Mouse (Mus musculus) limb, embryonic 14.5 days (tissue): ENCODE results near the gene Pde4b. TPM values are rescaled to one million over a fixed set of nuclear protein-coding genes. Genes with fewer than 3 reads are reported as not detected.
A peak's percentile ranks its signal among the peaks of the same experiment; 100 is the strongest.

ENCODE experiments used
- ATAC-seq: fragments of 200-750 bp; cut with Nextera tagmentation; 2 replicates; pipeline ENCODE4 v1.8.0; 2017; ENCODE audit warnings: low read depth, moderate number of reproducible peaks, moderate TSS enrichment; ENCODE audit not compliant: low FRiP score
- DNase-seq: peaks from one replicate; pipeline ENCODE4 v3.0.0-alpha.2; 2015; ENCODE audit warnings: low spot score
- H3K27ac ChIP-seq: fragments of 300-500 bp; sonication (generic); replicated peaks from 2 replicates; pipeline ENCODE4 v1.5.1; 2014; ENCODE audit warnings: low read depth, mild to moderate bottlenecking, low read length, moderate library complexity, mixed read lengths
- H3K27me3 ChIP-seq: fragments of 300-500 bp; sonication (generic); 2 replicates; pipeline ENCODE4 v1.6.1; 2014; ENCODE audit warnings: low read length, mixed read lengths; ENCODE audit not compliant: control insufficient read depth, insufficient read depth
- H3K36me3 ChIP-seq: fragments of 300-500 bp; sonication (generic); 2 replicates; pipeline ENCODE4 v1.6.1; 2014; ENCODE audit warnings: mild to moderate bottlenecking, low read length, moderate library complexity, mixed read lengths; ENCODE audit not compliant: control insufficient read depth, insufficient read depth
- H3K4me1 ChIP-seq: fragments of 300-500 bp; sonication (generic); 2 replicates; pipeline ENCODE4 v1.6.1; 2014; ENCODE audit warnings: antibody characterized with exemption, low read length, mixed read lengths; ENCODE audit not compliant: control insufficient read depth, insufficient read depth
- H3K4me2 ChIP-seq: fragments of 300-500 bp; sonication (generic); replicated peaks from 2 replicates; pipeline ENCODE4 v1.6.1; 2014; ENCODE audit warnings: low read depth, mild to moderate bottlenecking, low read length, moderate library complexity; ENCODE audit not compliant: severe bottlenecking
- H3K4me3 ChIP-seq: fragments of 300-500 bp; sonication (generic); replicated peaks from 2 replicates; pipeline ENCODE4 v1.5.1; 2014; ENCODE audit warnings: low read length
- H3K9ac ChIP-seq: fragments of 300-500 bp; sonication (generic); 2 replicates; pipeline ENCODE4 v1.6.1; 2014; ENCODE audit warnings: mild to moderate bottlenecking, low read depth, low read length, moderate library complexity; ENCODE audit not compliant: severe bottlenecking
- H3K9me3 ChIP-seq: fragments of 300-500 bp; sonication (generic); 2 replicates; pipeline ENCODE4 v1.6.1; 2016; ENCODE audit warnings: low read length; ENCODE audit not compliant: control insufficient read depth
- POLR2A ChIP-seq: fragments of 200-500 bp; IDR thresholded peaks from 2 replicates; pipeline ENCODE4 v1.8.0; 2012; ENCODE audit warnings: inconsistent platforms, mild to moderate bottlenecking, moderate library complexity, borderline replicate concordance; ENCODE audit not compliant: insufficient read depth, insufficient read length; ENCODE audit errors: extremely low read depth
- WGBS: fragments of 180-500 bp; shearing (Covaris S2); extraction: QIAGEN DNeasy Blood & Tissue Kit; methylation state at CpG from one replicate; pipeline ENCODE4 v1.1.7; 2014; 5-methylcytosine and 5-hydroxymethylcytosine counted together
- polyA plus RNA-seq, 2 experiments: library from polyadenylated mRNA; depleted of rRNA in 1 of 2; stranded (reverse) in 1 of 2; unstranded in 1 of 2; fragments of >200 nt; fragmentation: Nextera tagmentation in 1 of 2; extraction: Ambion mirVana in 1 of 2; gene quantifications; 2 replicates each; pipeline versions ENCODE4 v1.2.1 to v1.2.3; 2012 to 2014

The Pde4b gene
- polyA plus RNA-seq, 2 experiments = 14.4 to 18.3 TPM

- peaks cover 27% of the 10 kb centered on the region for H3K4me1 ChIP-seq
- TF ChIP-seq POLR2A = no peak
- DNase-seq = no peak
Measured at GRCm38 (mm10) chr4:102566421-102566820, 479.1 kb downstream of the Pde4b start.

GRCm38 (mm10) chr4:102567111-102567510 lies 479.8 kb downstream of the Pde4b start:
- H3K36me3 ChIP-seq = no peaks in the 10 kb centered on the region
- DNase-seq = no peak
- no peak overlapping the region for H3K9ac ChIP-seq

More at GRCm38 (mm10) chr4:102566421-102566820, 479.1 kb downstream of the Pde4b start:
- no peaks in the 10 kb centered on the region for H3K27me3 ChIP-seq
- no peak overlapping the region for H3K4me3 ChIP-seq
- no peak for ATAC-seq
- H3K36me3 ChIP-seq = no peaks in the 10 kb centered on the region
- no peak overlapping the region for H3K4me2 ChIP-seq
- H3K27ac ChIP-seq = no peak overlapping the region
- 54% methylated on average over 1 of the region's 1 CpGs for WGBS
- no peaks in the 10 kb centered on the region for H3K9me3 ChIP-seq
- no peak overlapping the region for H3K9ac ChIP-seq

GRCm38 (mm10) chr4:102567676-102568254 lies 480.4 kb downstream of the Pde4b start:
- H3K4me2 ChIP-seq = no peak overlapping the region
- peaks cover 32% of the 10 kb centered on the region for H3K4me1 ChIP-seq
- WGBS = 30% methylated on average over 4 of the region's 4 CpGs
- DNase-seq (no peak), ATAC-seq (no peak)
- H3K4me3 ChIP-seq = no peak overlapping the region
- H3K27ac ChIP-seq = no peak overlapping the region
- H3K9ac ChIP-seq = no peak overlapping the region
- H3K36me3 ChIP-seq = no peaks in the 10 kb centered on the region
- H3K27me3 ChIP-seq = no peaks in the 10 kb centered on the region
- H3K9me3 ChIP-seq = no peaks in the 10 kb centered on the region
- no peak for TF ChIP-seq POLR2A

More at GRCm38 (mm10) chr4:102567111-102567510, 479.8 kb downstream of the Pde4b start:
- H3K27ac ChIP-seq = no peak overlapping the region
- no peak overlapping the region for H3K4me3 ChIP-seq
- TF ChIP-seq POLR2A = no peak
- no peak overlapping the region for H3K4me2 ChIP-seq
- peaks cover 27% of the 10 kb centered on the region for H3K4me1 ChIP-seq
- WGBS = 53% methylated on average over 2 of the region's 2 CpGs
- H3K27me3 ChIP-seq = no peaks in the 10 kb centered on the region
- no peak for ATAC-seq
- no peaks in the 10 kb centered on the region for H3K9me3 ChIP-seq

GRCm38 (mm10) chr4:102568591-102568990 lies 481.2 kb downstream of the Pde4b start:
- ATAC-seq (peak; percentile 24; the same call in 1 of the 2 replicates), DNase-seq (peak; percentile 57)
- Histone ChIP-seq H3K4me2 (peak overlapping the region; percentile 87), H3K36me3 (no peaks in the 10 kb centered on the region), H3K27me3 (no peaks in the 10 kb centered on the region), H3K9me3 (no peaks in the 10 kb centered on the region), H3K4me3 (no peak overlapping the region), H3K9ac (no peak overlapping the region), H3K27ac (no peak overlapping the region; the same call in 1 of the 2 replicates), H3K4me1 (peaks cover 39% of the 10 kb centered on the region)
- under 1% methylated on average over 4 of the region's 4 CpGs for WGBS
- TF ChIP-seq POLR2A = no peak

GRCm38 (mm10) chr4:102569101-102569583 lies 481.8 kb downstream of the Pde4b start:
- Histone ChIP-seq H3K4me3 (no peak overlapping the region), H3K4me2 (peak overlapping the region; percentile 87), H3K9ac (no peak overlapping the region), H3K27ac (no peak overlapping the region), H3K27me3 (no peaks in the 10 kb centered on the region), H3K4me1 (peaks cover 40% of the 10 kb centered on the region), H3K9me3 (no peaks in the 10 kb centered on the region), H3K36me3 (no peaks in the 10 kb centered on the region)
- TF ChIP-seq POLR2A = no peak
- WGBS = 17% methylated on average over 8 of the region's 8 CpGs
- ATAC-seq (no peak), DNase-seq (peak; percentile 28)
